Mouse (Mus musculus) spleen, postnatal 36 days (tissue): ENCODE measurements around the gene Rccd1.
"Not testable (repeated sequence)": the region's sequence is repeated elsewhere in the genome, so short reads cannot be mapped to it uniquely, and the experiment has no call there.

ENCODE experiments used
- DNase-seq, 2 experiments: peaks; one replicate each; pipeline ENCODE4 v3.0.0; 2022; ENCODE audit warnings: low spot score in 2 of 2, mixed read lengths in 1 of 2

Rccd1 gene

GRCm38 (mm10) chr7:80346173-80346572, 21.9 kb upstream of the Rccd1 start:
- no peak for DNase-seq

GRCm38 (mm10) chr7:80343270-80344018, 19.2 kb upstream of the Rccd1 start:
- no peak for DNase-seq

- DNase-seq, result peak; percentile 88 to 93
These were observed 18.6 kb upstream of the Rccd1 start, which contains the start of gene Hddc3 for GRCm38 (mm10) chr7:80342858-80343257. Gene Hddc3, plus strand, starts transcription at chr7:80343104.

GRCm38 (mm10) chr7:80341793-80342192, 17.5 kb upstream of the Rccd1 start:
- no peak for DNase-seq

GRCm38 (mm10) chr7:80340793-80341192, 16.5 kb upstream of the Rccd1 start, which contains the start of gene Unc45a:
Gene Unc45a, minus strand, starts transcription at chr7:80341005.
- peak; percentile 81 to 84 for DNase-seq

GRCm38 (mm10) chr7:80339793-80340628, 15.8 kb upstream of the Rccd1 start:
- DNase-seq, result peak; percentile 98 to 99

- DNase-seq, result peak in 1 of 2 experiments; percentile 26
These were observed 15.1 kb upstream of the Rccd1 start for GRCm38 (mm10) chr7:80339371-80339770.

- no peak for DNase-seq
These were observed 12.7 kb upstream of the Rccd1 start for GRCm38 (mm10) chr7:80336932-80337331.

- no peak for DNase-seq
These were observed 10.6 kb upstream of the Rccd1 start for GRCm38 (mm10) chr7:80334848-80335247.

GRCm38 (mm10) chr7:80331433-80331832, 7.2 kb upstream of the Rccd1 start:
- DNase-seq, result no peak

GRCm38 (mm10) chr7:80330278-80330677, 6.0 kb upstream of the Rccd1 start:
- no peak for DNase-seq

- DNase-seq, result no peak
These were observed 1.8 kb upstream of the Rccd1 start for GRCm38 (mm10) chr7:80326076-80326475.

GRCm38 (mm10) chr7:80325292-80325868, 1.1 kb upstream of the Rccd1 start:
- DNase-seq, result no peak

GRCm38 (mm10) chr7:80324816-80325119, 514 bp upstream of the Rccd1 start:
- not testable (repeated sequence) for DNase-seq

- no peak for DNase-seq
These were observed 918 bp downstream of the Rccd1 start for GRCm38 (mm10) chr7:80323336-80323735.

- no peak for DNase-seq
These were observed 4.3 kb downstream of the Rccd1 start for GRCm38 (mm10) chr7:80319846-80320496.

GRCm38 (mm10) chr7:80318670-80319069, 5.6 kb downstream of the Rccd1 start:
- DNase-seq, result no peak

- DNase-seq, result no peak
These were observed 6.7 kb downstream of the Rccd1 start for GRCm38 (mm10) chr7:80317439-80318115.

GRCm38 (mm10) chr7:80315733-80316132, 8.5 kb downstream of the Rccd1 start:
- DNase-seq, result no peak

GRCm38 (mm10) chr7:80310771-80311170, 13.5 kb downstream of the Rccd1 start:
- DNase-seq, result no peak

GRCm38 (mm10) chr7:80307766-80308165, 16.5 kb downstream of the Rccd1 start:
- no peak for DNase-seq
